Mouse (Mus musculus) MEL (cell line): ENCODE measurements at regions not wholly inside any gene's neighbourhood (a gene's known extent, or its start where the extent isn't known, plus 50 kb on each side); places are given as distances from the start of the nearest gene placed in this dataset.

Source experiments
- DNase-seq: peaks from one replicate; pipeline ENCODE4 v3.0.0; 2011; ENCODE audit warnings: low read depth, low spot score
- H3K27ac ChIP-seq: 2 replicates; pipeline ENCODE4 v1.5.1; 2012; ENCODE audit warnings: low read depth, mild to moderate bottlenecking, control low read depth, low read length, moderate library complexity; ENCODE audit not compliant: control insufficient read depth
- H3K27me3 ChIP-seq, 2 experiments: fragments of 150-350 bp in 1 of 2; sonication (generic) in 1 of 2; 2 replicates each; pipeline ENCODE4 v1.6.1; 2012; ENCODE audit warnings: low read length in 2 of 2, mild to moderate bottlenecking in 2 of 2, improper control_type of control experiment in 1 of 2, moderate library complexity in 1 of 2; ENCODE audit not compliant: insufficient read depth in 2 of 2, control insufficient read depth in 1 of 2
- H3K36me3 ChIP-seq, 2 experiments: 2 replicates each; pipeline ENCODE4 v1.6.1; 2012 to 2014; ENCODE audit warnings: low read length in 2 of 2, improper control_type of control experiment in 1 of 2, inconsistent platforms in 1 of 2, mild to moderate bottlenecking in 1 of 2; ENCODE audit not compliant: insufficient read depth in 2 of 2, control insufficient read depth in 1 of 2
- H3K4me1 ChIP-seq, 2 experiments: fragments of 150-350 bp in 1 of 2; sonication (generic) in 1 of 2; 2 replicates each; pipeline ENCODE4 v1.6.1; 2012; ENCODE audit warnings: low read length in 2 of 2, improper control_type of control experiment in 1 of 2, mild to moderate bottlenecking in 1 of 2; ENCODE audit not compliant: insufficient read depth in 2 of 2, control insufficient read depth in 1 of 2
- H3K4me3 ChIP-seq, 2 experiments: fragments of 150-350 bp in 1 of 2; sonication (generic) in 1 of 2; 2 replicates each; pipeline ENCODE4 v1.5.1; 2012; ENCODE audit warnings: low read depth in 2 of 2, low read length in 2 of 2, mild to moderate bottlenecking in 2 of 2, moderate library complexity in 2 of 2, control low read depth in 1 of 2, improper control_type of control experiment in 1 of 2; ENCODE audit not compliant: control insufficient read depth in 1 of 2, insufficient read depth in 1 of 2
- H3K79me2 ChIP-seq: 2 replicates; pipeline ENCODE4 v1.6.1; 2012; ENCODE audit warnings: mild to moderate bottlenecking, low read length, moderate library complexity; ENCODE audit not compliant: control insufficient read depth, poor library complexity, insufficient read depth
- H3K9ac ChIP-seq: 2 replicates; pipeline ENCODE4 v1.6.1; 2012; ENCODE audit warnings: low read depth, mild to moderate bottlenecking, control low read depth, low read length, moderate library complexity; ENCODE audit not compliant: control insufficient read depth, poor library complexity, severe bottlenecking
- H3K9me3 ChIP-seq: fragments of 150-350 bp; sonication (generic); replicated peaks from 2 replicates; pipeline ENCODE4 v1.6.1; 2012; ENCODE audit warnings: mild to moderate bottlenecking, low read length, improper control_type of control experiment, moderate library complexity; ENCODE audit not compliant: insufficient read depth
- BHLHE40 ChIP-seq: IDR thresholded peaks from 2 replicates; pipeline ENCODE4 v1.6.1; 2012; ENCODE audit warnings: low read depth, mild to moderate bottlenecking, inconsistent platforms, low read length, improper control_type of control experiment, borderline replicate concordance
- CHD1 ChIP-seq: IDR thresholded peaks from 2 replicates; pipeline ENCODE4 v1.6.1; 2012; ENCODE audit warnings: low read depth, mild to moderate bottlenecking, inconsistent platforms, low read length, improper control_type of control experiment
- CHD2 ChIP-seq: IDR thresholded peaks from 2 replicates; pipeline ENCODE4 v1.6.1; 2011; ENCODE audit warnings: low read length, improper control_type of control experiment
- CTCF ChIP-seq, 3 experiments: IDR thresholded peaks in 2 of 3; conservative IDR thresholded peaks in 1 of 3; 2 replicates each; pipeline ENCODE4 v1.5.1; 2011 to 2012; ENCODE audit warnings: low read length in 3 of 3, low read depth in 2 of 3, mild to moderate bottlenecking in 2 of 3, improper control_type of control experiment in 1 of 3, inconsistent platforms in 1 of 3, mixed read lengths in 1 of 3, moderate library complexity in 1 of 3; ENCODE audit not compliant: control insufficient read depth in 1 of 3, insufficient read depth in 1 of 3, poor library complexity in 1 of 3, severe bottlenecking in 1 of 3
- E2F4 ChIP-seq: IDR thresholded peaks from 2 replicates; pipeline ENCODE4 v1.6.1; 2011; ENCODE audit warnings: low read depth, low read length, improper control_type of control experiment, borderline replicate concordance
- EP300 ChIP-seq, 2 experiments: IDR thresholded peaks; 2 replicates each; pipeline ENCODE4 v1.6.1; 2011; ENCODE audit warnings: improper control_type of control experiment in 2 of 2, low read length in 2 of 2, low read depth in 1 of 2, mild to moderate bottlenecking in 1 of 2
- ETS1 ChIP-seq: IDR thresholded peaks from 2 replicates; pipeline ENCODE4 v1.6.1; 2012; ENCODE audit warnings: low read depth, mild to moderate bottlenecking, inconsistent platforms, low read length, improper control_type of control experiment, moderate library complexity
- GABPA ChIP-seq: IDR thresholded peaks from 2 replicates; pipeline ENCODE4 v1.6.1; 2012; ENCODE audit warnings: low read depth, mild to moderate bottlenecking, inconsistent platforms, low read length, improper control_type of control experiment, moderate library complexity
- HCFC1 ChIP-seq: IDR thresholded peaks from 2 replicates; pipeline ENCODE4 v1.6.1; 2012; ENCODE audit warnings: low read depth, mild to moderate bottlenecking, inconsistent platforms, low read length, improper control_type of control experiment, moderate library complexity
- JUND ChIP-seq: IDR thresholded peaks from 2 replicates; pipeline ENCODE4 v1.6.1; 2011; ENCODE audit warnings: low read depth, mild to moderate bottlenecking, improper control_type of control experiment, low read length
- MAFK ChIP-seq: IDR thresholded peaks from 2 replicates; pipeline ENCODE4 v1.6.1; 2011; ENCODE audit warnings: low read depth, mild to moderate bottlenecking, low read length, improper control_type of control experiment, borderline replicate concordance
- MAX ChIP-seq: IDR thresholded peaks from 2 replicates; pipeline ENCODE4 v1.6.1; 2011; ENCODE audit warnings: low read length, improper control_type of control experiment
- MAZ ChIP-seq: IDR thresholded peaks from 2 replicates; pipeline ENCODE4 v1.6.1; 2012; ENCODE audit warnings: low read depth, mild to moderate bottlenecking, inconsistent platforms, low read length, improper control_type of control experiment
- MEF2A ChIP-seq: IDR thresholded peaks from 2 replicates; pipeline ENCODE4 v1.6.1; 2014; ENCODE audit warnings: low read depth, mild to moderate bottlenecking, inconsistent platforms, low read length, improper control_type of control experiment; ENCODE audit not compliant: poor library complexity, insufficient replicate concordance, severe bottlenecking; ENCODE audit errors: extremely low read depth
- MXI1 ChIP-seq: IDR thresholded peaks from 2 replicates; pipeline ENCODE4 v1.6.1; 2011; ENCODE audit warnings: mild to moderate bottlenecking, low read depth, low read length, improper control_type of control experiment
- MYB ChIP-seq: IDR thresholded peaks from 2 replicates; pipeline ENCODE4 v1.6.1; 2011; ENCODE audit warnings: mild to moderate bottlenecking, low read depth, low read length, improper control_type of control experiment
- POLR2A ChIP-seq, 2 experiments: IDR thresholded peaks; 2 replicates each; pipeline ENCODE4 v1.6.1; 2011 to 2012; ENCODE audit warnings: low read length in 2 of 2, mild to moderate bottlenecking in 2 of 2, control low read depth in 1 of 2, improper control_type of control experiment in 1 of 2, low read depth in 1 of 2, moderate library complexity in 1 of 2; ENCODE audit not compliant: control insufficient read depth in 1 of 2, insufficient read depth in 1 of 2, poor library complexity in 1 of 2
- RAD21 ChIP-seq: IDR thresholded peaks from 2 replicates; pipeline ENCODE4 v1.6.1; 2011; ENCODE audit warnings: mild to moderate bottlenecking, low read depth, low read length, improper control_type of control experiment
- RCOR1 ChIP-seq: IDR thresholded peaks from 2 replicates; pipeline ENCODE4 v1.6.1; 2012; ENCODE audit warnings: low read depth, mild to moderate bottlenecking, inconsistent platforms, low read length, improper control_type of control experiment
- SMC3 ChIP-seq: IDR thresholded peaks from 2 replicates; pipeline ENCODE4 v1.6.1; 2011; ENCODE audit warnings: low read depth, low read length, improper control_type of control experiment
- TAL1 ChIP-seq: IDR thresholded peaks from 2 replicates; pipeline ENCODE4 v1.6.1; 2012; ENCODE audit warnings: mild to moderate bottlenecking, inconsistent platforms, low read length, moderate library complexity, mixed read lengths
- TCF12 ChIP-seq: IDR thresholded peaks from 2 replicates; pipeline ENCODE4 v1.6.1; 2014; ENCODE audit warnings: low read depth, mild to moderate bottlenecking, inconsistent platforms, low read length, improper control_type of control experiment, moderate library complexity
- ZC3H11A ChIP-seq: IDR thresholded peaks from 2 replicates; pipeline ENCODE4 v1.6.1; 2012; ENCODE audit warnings: low read depth, mild to moderate bottlenecking, inconsistent platforms, low read length, improper control_type of control experiment
- ZMIZ1 ChIP-seq: IDR thresholded peaks from 2 replicates; pipeline ENCODE4 v1.6.1; 2012; ENCODE audit warnings: low read depth, mild to moderate bottlenecking, inconsistent platforms, low read length, improper control_type of control experiment, moderate library complexity

DNA sequence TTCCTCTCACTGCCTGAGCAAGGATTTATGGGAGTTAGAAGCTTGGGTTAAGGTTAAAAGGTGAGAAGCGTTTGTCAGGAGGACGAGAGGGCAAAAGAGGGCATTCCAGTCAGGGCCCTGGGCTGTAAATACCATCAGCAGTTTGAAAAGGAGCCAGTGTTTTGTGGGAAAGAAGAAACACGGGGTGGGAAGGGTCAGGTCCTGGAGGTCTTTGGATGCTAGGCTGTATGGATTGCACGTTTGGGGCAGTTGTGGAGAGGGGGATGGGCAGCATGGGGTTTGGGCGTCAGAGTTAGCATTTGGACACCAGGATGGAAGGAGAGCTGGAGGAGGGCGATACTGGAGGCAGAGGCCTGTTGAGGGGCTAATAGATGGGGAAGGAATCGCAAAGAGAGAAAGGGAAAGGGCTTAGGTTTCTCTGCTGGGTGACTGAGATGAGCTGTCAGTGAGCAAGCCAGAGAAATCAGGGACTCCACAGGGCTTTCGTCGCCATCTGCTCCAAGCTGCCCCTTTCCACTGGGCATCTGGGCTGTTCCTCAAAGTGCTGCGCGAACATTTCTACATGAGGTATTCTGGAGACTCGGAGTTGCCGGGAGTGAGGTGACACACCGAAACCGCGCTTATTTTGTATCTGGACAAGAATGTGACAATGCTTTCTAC, 66.2 kb upstream of the E2f3 start:
- TF ChIP-seq TCF12, result no peak
- TF ChIP-seq HCFC1, result no peak
- no peak for TF ChIP-seq MAZ
- no peak for TF ChIP-seq ETS1
- no peak for TF ChIP-seq CTCF (IDR thresholded peaks at IDR 0.05 in 2 of 3, conservative IDR thresholded peaks at IDR 0.05 in 1 of 3; ENCODE audit: control insufficient read depth in 1 of 3, insufficient read depth in 1 of 3, low read depth in 2 of 3, low read length in 3 of 3, poor library complexity in 1 of 3, severe bottlenecking in 1 of 3)
- no peak for TF ChIP-seq MYB
- no peak for TF ChIP-seq JUND
- TF ChIP-seq CHD2, result no peak
- TF ChIP-seq, all 39 proteins: peak for 0
- H3K27me3 ChIP-seq, result no peaks in the 10 kb centered on the region; a peak in 1 of 4 replicates

DNA sequence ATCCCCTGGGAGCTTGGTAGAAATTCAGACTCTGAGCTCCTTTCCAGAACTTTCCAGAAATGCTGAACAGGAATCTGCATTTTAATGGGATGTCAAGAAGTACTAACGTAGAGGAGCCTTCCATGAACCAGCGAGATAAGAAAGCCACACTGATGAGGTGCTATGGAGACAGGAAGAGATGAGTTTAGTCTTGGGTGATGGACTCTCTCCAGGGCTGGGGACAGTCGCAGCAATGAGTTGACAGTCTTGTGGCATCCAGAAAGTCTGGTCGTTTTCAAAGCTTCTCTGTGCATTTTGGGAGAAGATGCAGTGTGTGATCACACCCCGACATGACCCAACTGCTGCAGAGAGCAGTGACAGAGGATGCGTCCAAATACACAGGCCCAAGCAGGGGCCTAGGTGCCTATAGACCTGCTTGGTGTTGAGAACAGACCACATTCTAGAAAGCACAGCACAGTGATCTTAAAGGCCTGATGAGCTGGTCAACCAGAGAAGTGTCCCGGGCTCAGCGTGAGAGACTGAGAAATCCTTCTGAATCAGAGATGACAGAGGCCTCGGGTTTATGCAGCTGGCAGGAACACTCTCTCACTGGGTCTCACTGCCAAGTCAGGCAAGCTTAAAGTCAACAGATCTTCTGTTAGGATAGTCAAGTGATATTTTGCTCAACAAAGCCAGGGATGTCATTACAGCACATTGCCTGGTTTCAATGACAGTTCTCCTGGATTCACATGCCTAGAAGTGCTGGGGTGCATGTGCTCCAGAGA, 65.1 kb upstream of the E2f3 start:
- Histone ChIP-seq H3K4me3 (no peak overlapping the region), H3K36me3 (no peaks in the 10 kb centered on the region), H3K79me2 (no peaks in the 10 kb centered on the region), H3K9me3 (no peaks in the 10 kb centered on the region), H3K4me1 (no peaks in the 10 kb centered on the region), H3K27me3 (no peaks in the 10 kb centered on the region; a peak in 1 of 4 replicates), H3K9ac (no peak overlapping the region), H3K27ac (no peak overlapping the region)
- no peak for DNase-seq
- TF ChIP-seq MEF2A, result no peak
- TF ChIP-seq TAL1, result no peak
- TF ChIP-seq E2F4, result no peak
- TF ChIP-seq GABPA, result no peak
- TF ChIP-seq MXI1, result no peak
- no peak for TF ChIP-seq EP300 (IDR thresholded peaks at IDR 0.05; ENCODE audit: low read depth in 1 of 2, low read length in 2 of 2)
- no peak for TF ChIP-seq MAX
- no peak for TF ChIP-seq ZC3H11A
- TF ChIP-seq RAD21, result no peak
- TF ChIP-seq RCOR1, result no peak
- no peak for TF ChIP-seq POLR2A (IDR thresholded peaks at IDR 0.05; ENCODE audit: control insufficient read depth in 1 of 2, insufficient read depth in 1 of 2, low read depth in 1 of 2, low read length in 2 of 2, poor library complexity in 1 of 2)
- no peak for TF ChIP-seq CTCF (IDR thresholded peaks at IDR 0.05 in 2 of 3, conservative IDR thresholded peaks at IDR 0.05 in 1 of 3; ENCODE audit: control insufficient read depth in 1 of 3, insufficient read depth in 1 of 3, low read depth in 2 of 3, low read length in 3 of 3, poor library complexity in 1 of 3, severe bottlenecking in 1 of 3)
- TF ChIP-seq ZMIZ1, result no peak
- TF ChIP-seq BHLHE40, result no peak
- TF ChIP-seq SMC3, result no peak
- TF ChIP-seq MAZ, result no peak
- TF ChIP-seq CHD2, result no peak
- TF ChIP-seq CHD1, result no peak
- TF ChIP-seq HCFC1, result no peak
- TF ChIP-seq MAFK, result no peak

More for the DNA sequence above, 66.2 kb upstream of the E2f3 start:
- Histone ChIP-seq H3K79me2 (no peaks in the 10 kb centered on the region), H3K36me3 (no peaks in the 10 kb centered on the region), H3K4me3 (no peak overlapping the region), H3K9ac (no peak overlapping the region), H3K4me1 (no peaks in the 10 kb centered on the region), H3K9me3 (no peaks in the 10 kb centered on the region), H3K27ac (no peak overlapping the region)
- DNase-seq, result no peak
